Mouse (Mus musculus) heart, adult 2 months (tissue): ENCODE results near the gene Rnf208.
A peak's percentile ranks its signal among the peaks of the same experiment; 100 is the strongest.
"Not testable (repeated sequence)": the region's sequence is repeated elsewhere in the genome, so short reads cannot be mapped to it uniquely, and the experiment has no call there.

ENCODE experiments used
- CTCF ChIP-seq: fragments of 200-600 bp; IDR thresholded peaks from 2 replicates; pipeline ENCODE4 v1.8.1; 2022; ENCODE audit warnings: antibody characterized with exemption, mild to moderate bottlenecking, moderate library complexity
- EP300 ChIP-seq: fragments of 200-500 bp; IDR thresholded peaks from 2 replicates; pipeline ENCODE4 v1.6.1; 2011; ENCODE audit warnings: low read depth, low read length, control low read depth; ENCODE audit not compliant: insufficient read depth
- POLR2A ChIP-seq: fragments of 200-500 bp; IDR thresholded peaks from 2 replicates; pipeline ENCODE4 v1.6.1; 2011; ENCODE audit warnings: mild to moderate bottlenecking, low read depth, low read length, control low read depth; ENCODE audit not compliant: insufficient read depth

GRCm38 (mm10) chr2:25256443-25257109 is 14.5 kb downstream of the Rnf208 start:
- TF ChIP-seq CTCF: peak; percentile 58
- TF ChIP-seq EP300, POLR2A: not testable (repeated sequence)
